Mouse (Mus musculus) embryonic fibroblast, embryonic 13.5 days (primary cell): Measurements from ENCODE around the gene Rab3il1. TPM values are rescaled to one million over a fixed set of nuclear protein-coding genes. Genes with fewer than 3 reads are reported as not detected.

Experiments used
- H3K27ac ChIP-seq: 2 replicates; pipeline ENCODE4 v1.5.1; 2012; ENCODE audit warnings: low read length, control low read depth, inconsistent platforms; ENCODE audit not compliant: insufficient read depth
- H3K4me1 ChIP-seq: 2 replicates; pipeline ENCODE4 v1.6.1; 2011; ENCODE audit warnings: low read length; ENCODE audit not compliant: control insufficient read depth, insufficient read depth
- H3K4me3 ChIP-seq: 2 replicates; pipeline ENCODE4 v1.5.1; 2011; ENCODE audit warnings: mild to moderate bottlenecking, control low read depth, low read length; ENCODE audit not compliant: insufficient read depth
- CTCF ChIP-seq: IDR thresholded peaks from 2 replicates; pipeline ENCODE4 v1.5.1; 2011; ENCODE audit warnings: mild to moderate bottlenecking, control low read depth, low read length, moderate library complexity, borderline replicate concordance; ENCODE audit not compliant: insufficient read depth
- POLR2A ChIP-seq: IDR thresholded peaks from 2 replicates; pipeline ENCODE4 v1.6.1; 2011; ENCODE audit warnings: low read depth, mild to moderate bottlenecking, control low read depth, low read length, moderate library complexity
- polyA plus RNA-seq: library from polyadenylated mRNA; stranded (reverse); fragments of >200 nt; gene quantifications from 2 replicates; pipeline ENCODE4 v1.2.4, GENCODE M21; 2011; ENCODE audit warnings: low read depth; ENCODE audit not compliant: missing spikeins, insufficient read length

The Rab3il1 gene
- polyA plus RNA-seq, 1 experiment = 18.2 TPM

DNA sequence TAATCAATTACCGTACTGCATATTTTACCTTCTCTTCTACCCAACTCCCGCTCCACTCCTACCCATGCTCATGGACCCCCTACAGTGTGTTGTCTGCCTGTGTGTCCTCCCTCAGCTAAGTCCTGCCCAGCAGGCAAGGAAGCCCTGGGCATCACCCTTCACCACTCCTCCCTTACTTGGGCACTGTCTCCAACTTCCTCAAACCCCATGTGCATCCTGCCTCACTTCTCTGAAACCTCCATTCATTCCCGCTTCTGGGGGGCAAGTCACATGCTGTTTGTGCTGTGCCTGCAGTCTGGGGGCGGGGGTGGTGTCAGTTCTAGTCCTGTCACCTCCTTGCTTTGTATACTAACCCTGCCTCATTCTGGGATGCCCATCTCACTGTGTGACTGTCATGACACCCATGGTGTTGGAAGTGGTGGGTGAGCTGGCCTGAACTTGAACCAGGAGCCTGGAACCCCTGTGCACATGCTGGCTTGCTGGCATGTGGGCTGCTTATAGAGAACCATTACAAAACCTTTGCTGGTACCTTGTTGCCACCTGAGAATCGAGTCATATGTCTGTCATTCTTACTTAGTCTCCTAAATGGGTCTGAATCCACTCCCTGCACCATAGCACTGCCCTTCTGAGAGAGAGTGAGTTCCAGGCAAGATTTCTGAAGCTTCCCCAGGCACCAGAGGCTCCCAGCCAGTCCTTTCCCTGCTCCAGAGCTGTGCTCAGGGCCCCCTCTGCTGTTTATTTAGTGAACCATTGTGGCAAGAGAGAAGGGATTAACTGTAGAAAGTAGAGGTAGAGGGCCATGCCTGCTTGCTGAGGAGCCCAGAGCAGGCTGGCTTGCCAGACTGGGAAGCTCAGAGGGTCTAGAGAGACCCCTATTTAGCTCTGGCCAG lies 21.2 kb downstream of the Rab3il1 start:
- peaks cover 5% of the 10 kb centered on the region; the same call in 1 of the 2 replicates for H3K4me1 ChIP-seq

DNA sequence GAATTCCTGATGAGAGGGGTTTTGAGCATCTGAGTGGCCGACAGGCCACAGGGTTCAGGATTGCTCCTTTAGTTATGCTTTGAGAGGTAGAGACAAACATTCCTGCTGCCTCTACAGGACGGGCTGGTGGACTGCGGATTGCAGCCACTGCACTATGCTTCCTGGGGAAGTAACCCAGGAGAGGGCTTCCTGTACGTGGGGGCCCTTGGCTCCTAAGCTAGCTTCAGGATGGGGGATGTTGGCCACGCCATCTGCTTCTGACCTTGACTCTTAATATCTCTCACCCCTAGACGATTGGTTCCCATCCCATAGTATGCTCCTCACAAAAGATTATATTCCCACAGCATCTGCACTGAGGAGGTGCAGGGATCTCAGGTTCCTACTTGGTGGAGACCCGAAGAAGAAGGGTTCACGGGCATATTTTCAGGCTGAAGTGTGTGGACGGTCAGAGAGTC lies 21.9 kb downstream of the Rab3il1 start:
- no peak overlapping the region for H3K27ac ChIP-seq
- TF ChIP-seq POLR2A = no peak
- no peak for TF ChIP-seq CTCF
- no peak overlapping the region for H3K4me3 ChIP-seq
- peaks cover 5% of the 10 kb centered on the region; the same call in 1 of the 2 replicates for H3K4me1 ChIP-seq

More for the DNA sequence above, 21.2 kb downstream of the Rab3il1 start:
- Histone ChIP-seq H3K4me3 (no peak overlapping the region), H3K27ac (no peak overlapping the region)
- TF ChIP-seq CTCF (0 out of 2 replicates have a peak, but pooled peaks have one; percentile 18), POLR2A (no peak)

DNA sequence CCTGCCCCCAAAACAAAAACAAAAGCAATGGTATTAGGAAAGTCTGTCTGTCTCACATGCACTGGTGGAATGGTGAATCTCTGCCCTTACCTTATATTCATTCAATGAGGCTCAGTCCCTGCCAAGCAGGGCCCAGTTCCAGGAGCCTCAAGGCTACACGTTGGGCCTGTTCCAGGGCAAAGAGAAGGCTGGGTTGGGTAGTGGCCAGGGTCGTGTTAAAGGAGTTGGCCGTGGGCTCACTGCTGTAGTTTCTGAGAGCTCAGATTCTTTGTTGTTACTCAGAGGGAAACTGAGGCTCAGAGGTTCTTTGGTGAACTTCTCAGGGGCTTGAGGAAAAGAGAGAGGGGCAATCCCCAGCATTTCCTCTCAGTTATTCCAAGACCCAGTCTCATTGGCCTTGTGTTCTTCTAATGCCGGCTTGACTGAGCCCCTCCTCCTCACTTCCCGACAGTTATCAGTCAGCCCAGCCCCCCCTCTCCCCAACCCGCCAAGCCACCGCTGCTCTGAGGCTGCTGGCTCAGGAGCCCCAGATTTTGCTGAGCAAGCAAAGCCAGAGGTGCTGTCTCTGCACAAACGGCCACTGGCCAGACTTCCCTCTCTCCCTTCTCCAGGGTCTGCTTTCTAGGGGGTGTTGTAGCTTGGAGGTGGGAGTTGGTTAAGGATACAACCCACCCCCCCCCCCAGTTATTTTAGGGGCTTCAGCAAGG lies 23.9 kb downstream of the Rab3il1 start:
- H3K4me3 ChIP-seq = no peak overlapping the region
- TF ChIP-seq POLR2A (no peak), CTCF (no peak)
- no peaks in the 10 kb centered on the region for H3K4me1 ChIP-seq
- H3K27ac ChIP-seq = no peak overlapping the region

GRCm38 (mm10) chr19:10029746-10030145 lies 28.3 kb downstream of the Rab3il1 start:
- TF ChIP-seq CTCF (no peak), POLR2A (no peak)
- Histone ChIP-seq H3K27ac (no peak overlapping the region), H3K4me1 (no peaks in the 10 kb centered on the region), H3K4me3 (no peak overlapping the region)

DNA sequence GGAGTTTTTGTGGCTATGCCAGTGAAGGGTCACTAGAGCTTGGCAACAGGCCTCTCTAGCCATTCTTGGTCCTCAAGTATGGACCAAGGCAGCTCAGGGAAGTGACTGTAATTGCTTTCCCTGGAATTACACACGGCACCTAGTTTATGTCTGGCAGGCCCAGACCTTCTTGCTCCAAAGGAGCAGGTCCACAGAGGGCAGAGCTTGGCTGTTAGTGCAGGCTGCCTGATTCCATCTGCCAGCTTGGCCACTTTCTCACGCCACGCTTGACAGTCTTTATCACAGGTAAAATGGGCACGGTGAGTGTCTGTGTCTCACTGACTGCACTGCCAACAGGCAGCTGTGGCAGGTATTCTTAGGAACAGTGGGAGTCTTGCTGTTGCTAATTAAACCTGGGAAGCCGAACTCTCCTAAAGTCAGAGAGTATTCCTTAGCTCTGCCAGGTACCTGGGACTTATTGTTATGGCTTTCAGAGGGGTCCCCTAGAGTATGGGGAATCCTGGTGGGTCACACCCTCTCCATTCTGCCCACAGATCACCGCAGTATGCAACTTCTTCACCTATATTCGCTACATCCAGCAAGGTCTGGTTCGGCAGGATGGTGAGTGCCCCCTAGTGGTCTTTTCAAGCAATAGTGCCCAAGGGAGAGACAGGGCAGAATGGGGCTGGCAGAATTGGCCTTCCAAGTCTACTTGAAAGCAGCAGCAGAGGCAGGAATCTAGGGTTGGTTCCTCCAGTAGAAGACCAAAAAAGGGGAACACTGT lies 31.9 kb downstream of the Rab3il1 start:
- no peak for TF ChIP-seq POLR2A
- TF ChIP-seq CTCF = peak; percentile 61; the same call in 1 of the 2 replicates
- Histone ChIP-seq H3K4me1 (no peaks in the 10 kb centered on the region), H3K4me3 (no peak overlapping the region), H3K27ac (no peak overlapping the region)

GRCm38 (mm10) chr19:10034356-10034755 lies 32.9 kb downstream of the Rab3il1 start:
- Histone ChIP-seq H3K4me1 (peaks cover 8% of the 10 kb centered on the region; the same call in 1 of the 2 replicates), H3K4me3 (no peak overlapping the region), H3K27ac (no peak overlapping the region)
- TF ChIP-seq POLR2A (no peak), CTCF (no peak)

DNA sequence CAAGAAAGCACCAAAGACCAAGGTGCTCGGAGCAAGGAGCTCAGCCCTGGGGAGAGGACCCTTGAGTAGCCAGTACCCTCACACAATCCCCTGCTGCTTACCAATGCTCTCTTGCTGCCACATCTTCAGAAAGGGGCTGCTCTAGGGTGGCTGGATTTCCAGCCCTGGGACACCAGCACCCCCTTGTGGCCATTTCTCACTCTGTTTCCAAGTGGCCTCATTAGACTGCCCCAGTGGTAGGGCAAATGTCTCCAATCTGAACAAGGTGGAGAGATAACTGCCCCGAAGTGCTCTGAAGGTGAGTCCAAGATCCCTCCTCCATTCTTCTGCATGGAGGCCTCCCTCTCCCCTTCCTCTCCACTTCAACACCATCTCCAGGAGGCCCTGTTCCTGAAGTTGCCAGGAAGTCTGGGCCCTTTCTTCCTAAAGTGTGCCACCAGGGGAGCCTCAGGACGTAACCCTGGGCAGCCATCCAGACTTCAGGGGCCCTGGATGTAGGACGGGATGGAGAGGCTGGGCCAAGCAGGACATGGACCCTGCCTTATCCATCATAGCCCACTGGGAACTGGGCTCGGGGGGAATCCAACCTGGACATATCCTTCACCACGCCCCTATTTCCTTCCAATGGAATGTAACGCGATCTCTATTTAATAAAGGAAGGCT lies 33.4 kb downstream of the Rab3il1 start:
- no peak for TF ChIP-seq POLR2A
- peak; percentile 56; the same call in 1 of the 2 replicates for TF ChIP-seq CTCF
- H3K4me1 ChIP-seq = peaks cover 11% of the 10 kb centered on the region; the same call in 1 of the 2 replicates
- no peak overlapping the region for H3K27ac ChIP-seq
- no peak overlapping the region for H3K4me3 ChIP-seq

DNA sequence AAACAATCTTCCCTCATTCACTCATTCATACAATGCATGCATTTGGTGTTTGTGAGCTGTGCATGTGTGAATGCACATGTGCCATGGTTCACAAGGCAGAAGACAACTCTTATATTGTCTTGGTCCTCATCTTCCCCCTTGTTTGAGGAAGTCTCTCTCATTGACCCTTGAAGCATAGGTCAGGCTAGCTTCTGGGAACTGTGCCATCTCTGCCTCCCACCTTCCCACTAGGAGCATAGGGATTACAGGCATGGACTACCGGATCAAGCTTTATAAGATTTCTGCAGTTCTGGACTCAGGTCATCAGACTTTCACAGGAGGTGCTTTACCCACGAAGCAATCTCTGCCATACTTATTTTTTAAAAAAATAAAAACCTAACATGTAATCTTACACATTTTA lies 36.1 kb downstream of the Rab3il1 start:
- Histone ChIP-seq H3K4me3 (no peak overlapping the region), H3K27ac (no peak overlapping the region), H3K4me1 (peaks cover 14% of the 10 kb centered on the region)
- no peak for TF ChIP-seq POLR2A
- no peak for TF ChIP-seq CTCF

- Histone ChIP-seq H3K4me3 (no peak overlapping the region), H3K27ac (no peak overlapping the region), H3K4me1 (peaks cover 14% of the 10 kb centered on the region)
- TF ChIP-seq CTCF = no peak
- no peak for TF ChIP-seq POLR2A
Observed at GRCm38 (mm10) chr19:10038364-10038763, 36.9 kb downstream of the Rab3il1 start.
